Mouse (Mus musculus) common myeloid progenitor, adult 5-6 weeks (primary cell): ENCODE results near the gene Rrm1. TPM values are rescaled to one million over a fixed set of nuclear protein-coding genes. Genes with fewer than 3 reads are reported as not detected.
"Not testable (repeated sequence)": the region's sequence is repeated elsewhere in the genome, so short reads cannot be mapped to it uniquely, and the experiment has no call there.

Source experiments
- ATAC-seq: replicated peaks from 2 replicates; pipeline ENCODE4 v1.8.0; 2016; ENCODE audit warnings: low read depth, mild to moderate bottlenecking, moderate TSS enrichment, inconsistent platforms; ENCODE audit not compliant: poor library complexity, severe bottlenecking
- total RNA-seq: library from RNA; stranded (forward); fragments of 200-1000, 187-1606 nt; gene quantifications from 2 replicates; pipeline ENCODE4 v1.2.3, GENCODE M21; 2017

The Rrm1 gene
- total RNA-seq = 809 and 867 TPM in 2 replicates

DNA sequence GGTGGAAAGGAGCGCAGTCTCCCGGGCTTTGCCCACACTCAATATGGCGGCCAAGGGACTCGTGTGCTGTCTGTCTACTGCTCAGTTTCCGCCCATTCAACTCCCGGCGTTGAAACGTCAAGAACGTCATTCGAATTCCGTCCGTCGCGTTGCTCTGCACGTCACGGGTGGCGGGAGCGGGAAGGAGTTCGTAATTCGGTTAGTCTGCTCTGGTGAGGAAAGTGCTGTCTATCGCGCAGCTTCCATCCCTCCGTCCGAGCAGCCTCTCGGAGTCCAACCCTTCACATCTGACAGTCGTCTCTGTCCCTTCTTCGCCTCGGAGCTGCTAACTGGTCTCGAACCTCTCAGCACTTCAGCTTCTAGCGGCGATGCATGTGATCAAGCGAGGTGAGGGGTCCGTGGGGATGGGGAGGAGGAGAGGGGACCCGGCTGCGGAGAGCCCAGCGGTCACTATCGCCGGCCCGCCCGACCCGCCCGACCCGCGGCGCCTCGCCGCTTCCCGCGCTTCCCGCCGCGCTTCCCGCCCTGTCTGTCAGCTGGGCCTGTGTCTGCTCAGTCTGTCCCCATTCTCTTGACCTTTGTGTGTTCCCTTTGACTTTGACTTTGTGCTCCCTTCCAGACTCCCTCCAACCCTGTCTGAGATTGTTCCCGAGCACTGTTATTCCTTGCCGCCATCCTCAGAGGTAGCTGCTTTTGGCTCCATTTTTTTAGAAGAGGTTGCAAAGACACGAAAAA lies at the start of gene Rrm1:
Gene Rrm1, plus strand, starts transcription at position 39 of the 735 bp plus-strand sequence.
- peak; percentile 98 for ATAC-seq

DNA sequence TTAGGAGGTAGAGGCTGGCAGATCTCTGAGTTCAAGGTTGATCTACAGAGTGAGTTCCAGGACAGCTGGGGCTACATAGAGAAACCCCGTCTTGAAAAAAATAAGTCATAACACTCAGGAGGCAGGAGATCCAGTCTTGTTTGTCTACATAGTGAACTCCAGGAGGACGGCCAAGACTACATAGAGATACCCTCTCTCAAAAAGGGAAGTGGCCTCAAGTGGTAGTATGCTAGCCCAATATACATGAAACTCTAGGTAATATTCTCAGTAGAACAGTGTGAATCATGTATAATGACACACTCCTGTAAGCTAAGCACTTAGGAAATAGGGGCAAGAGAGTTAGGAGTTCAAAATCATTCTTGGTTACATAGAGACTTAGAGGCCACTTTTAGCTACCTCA lies 47.6 kb upstream of the Rrm1 start:
- peak; percentile 68 for ATAC-seq

DNA sequence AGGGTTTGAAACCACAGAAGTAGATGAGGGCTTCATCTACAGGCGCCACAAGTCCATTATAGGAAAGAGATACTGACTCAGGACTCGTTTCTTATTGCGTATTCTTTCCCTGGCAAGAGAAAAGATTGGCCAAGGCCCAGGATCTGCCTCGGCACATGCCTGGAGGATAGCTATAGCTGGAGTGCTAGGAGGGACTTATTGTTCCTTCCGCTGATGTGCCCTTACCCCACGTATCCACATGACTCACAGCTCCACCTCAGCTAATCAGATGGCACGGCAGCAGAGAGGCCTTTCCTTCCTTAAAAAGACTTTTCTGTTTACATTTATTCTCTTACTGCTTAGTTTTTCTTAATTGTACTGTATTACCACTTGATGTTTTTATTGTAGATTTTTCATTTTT lies 45.6 kb upstream of the Rrm1 start:
- ATAC-seq = peak; percentile 74

DNA sequence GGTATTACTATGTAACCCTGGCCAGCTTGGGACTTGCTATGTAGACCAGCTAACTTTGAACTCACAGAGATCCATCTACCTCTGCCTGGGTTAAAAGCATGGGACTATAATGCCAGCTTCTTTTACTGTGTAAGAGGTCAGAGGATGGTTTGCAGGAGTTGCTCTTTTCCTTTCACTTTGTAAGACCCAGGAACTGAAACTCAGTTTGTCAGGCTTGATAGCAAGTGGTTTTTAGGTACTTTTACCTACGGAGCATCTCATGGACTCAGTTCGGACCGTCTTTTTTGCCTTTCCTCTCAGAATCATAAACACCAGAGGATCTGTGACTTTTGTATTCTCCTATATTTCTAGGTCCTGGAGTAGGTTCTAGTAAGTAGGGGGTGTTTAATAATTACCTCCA lies 45.2 kb upstream of the Rrm1 start:
- ATAC-seq = no peak

DNA sequence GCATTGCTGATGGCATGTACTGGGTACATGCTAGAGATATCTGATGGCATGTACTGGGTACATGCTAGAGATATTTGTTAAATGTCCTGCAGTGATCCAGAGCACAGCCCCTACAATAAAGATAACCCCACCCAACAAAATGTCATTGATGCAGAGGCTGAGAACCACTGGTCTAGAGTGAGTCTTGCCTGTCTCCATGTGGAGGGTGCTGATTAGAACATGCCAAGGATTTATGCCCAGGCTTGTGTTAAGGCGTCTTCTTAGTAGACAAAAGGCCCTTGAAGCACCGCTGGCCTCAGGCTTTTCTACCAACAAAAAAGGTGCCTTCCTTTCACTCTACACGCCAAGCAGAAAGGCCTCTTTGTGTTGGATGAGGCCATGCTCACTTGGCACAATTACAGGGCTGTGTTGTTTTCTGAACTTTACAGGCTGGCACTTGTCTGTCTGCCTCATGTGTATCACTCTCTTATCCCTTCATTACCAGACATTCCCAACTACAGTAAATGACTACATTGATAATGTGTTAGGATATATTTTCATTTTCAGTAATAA lies 42.2 kb upstream of the Rrm1 start:
- peak; percentile 54; the same call in 1 of the 2 replicates for ATAC-seq

DNA sequence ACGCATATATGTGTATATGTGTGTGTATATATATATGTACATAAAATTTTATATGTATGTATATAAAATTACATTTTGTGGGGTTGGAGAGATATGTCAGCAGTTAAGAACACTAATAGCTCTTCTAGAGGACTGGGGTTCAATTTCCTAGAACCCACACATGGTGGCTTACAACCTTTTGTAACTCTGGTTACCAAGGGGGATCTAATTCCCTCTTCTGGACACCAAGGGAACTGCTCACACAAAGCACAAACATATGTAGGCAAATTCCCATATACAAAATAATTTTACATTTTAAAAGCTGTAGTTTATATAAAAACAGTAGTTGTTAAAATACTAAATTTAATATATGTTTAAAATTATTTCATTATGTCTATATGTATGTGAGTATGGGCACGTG lies 37.4 kb upstream of the Rrm1 start:
- no peak for ATAC-seq

DNA sequence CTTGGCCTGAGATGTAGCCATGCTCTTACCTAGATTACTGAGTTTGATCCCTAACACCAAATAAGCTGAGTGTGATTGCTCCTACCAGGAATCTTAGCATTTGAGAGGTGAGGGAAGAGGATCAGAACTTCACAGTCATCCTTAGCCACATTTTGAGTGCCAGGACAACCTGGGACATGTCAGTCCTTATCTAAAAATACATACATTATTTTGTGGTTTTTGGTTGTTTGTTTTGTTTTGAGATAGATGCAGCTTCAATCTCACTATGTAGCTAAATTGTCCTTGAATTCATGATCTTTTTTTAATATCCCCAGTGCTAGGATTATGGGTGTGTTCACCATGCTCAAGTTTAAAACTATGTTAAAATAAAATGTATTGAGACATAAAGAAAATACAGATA lies 34.1 kb upstream of the Rrm1 start:
- ATAC-seq = no peak

DNA sequence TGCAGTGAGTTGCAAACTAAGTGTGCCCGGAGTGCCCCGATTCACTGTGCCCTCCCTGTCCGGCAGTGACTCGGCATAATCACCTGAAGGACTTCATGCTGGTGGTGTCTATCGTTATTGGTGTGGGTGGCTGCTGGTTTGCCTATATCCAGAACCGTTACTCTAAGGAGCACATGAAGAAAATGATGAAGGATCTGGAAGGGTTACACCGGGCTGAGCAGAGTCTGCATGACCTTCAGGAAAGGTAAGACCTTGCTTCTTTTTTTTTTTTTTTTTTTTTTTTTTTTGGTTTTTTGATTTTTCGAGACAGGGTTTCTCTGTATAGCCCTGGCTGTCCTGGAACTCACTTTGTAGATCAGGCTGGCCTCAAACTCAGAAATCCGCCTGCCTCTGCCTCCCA lies 26.2 kb upstream of the Rrm1 start:
- ATAC-seq = not testable (repeated sequence)

DNA sequence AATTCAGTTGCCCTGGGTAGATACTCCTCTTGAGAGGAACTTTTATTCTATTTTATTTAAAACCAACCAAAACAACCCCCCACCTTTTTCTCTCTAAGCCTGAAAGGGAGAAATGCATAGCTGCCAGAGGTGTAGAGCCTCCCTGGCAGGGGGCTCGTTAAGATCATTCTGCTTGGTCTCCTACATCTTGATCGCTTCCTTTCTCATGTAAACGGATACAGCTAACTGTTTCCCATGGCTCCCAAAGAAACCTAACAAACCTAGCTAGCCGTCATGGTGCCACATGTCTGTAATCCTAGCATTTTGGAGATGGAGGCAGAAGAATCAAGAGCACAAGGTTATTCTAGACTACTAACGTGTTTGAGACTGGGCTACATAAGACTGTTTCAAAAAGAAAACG lies 25.7 kb upstream of the Rrm1 start:
- ATAC-seq = no peak

DNA sequence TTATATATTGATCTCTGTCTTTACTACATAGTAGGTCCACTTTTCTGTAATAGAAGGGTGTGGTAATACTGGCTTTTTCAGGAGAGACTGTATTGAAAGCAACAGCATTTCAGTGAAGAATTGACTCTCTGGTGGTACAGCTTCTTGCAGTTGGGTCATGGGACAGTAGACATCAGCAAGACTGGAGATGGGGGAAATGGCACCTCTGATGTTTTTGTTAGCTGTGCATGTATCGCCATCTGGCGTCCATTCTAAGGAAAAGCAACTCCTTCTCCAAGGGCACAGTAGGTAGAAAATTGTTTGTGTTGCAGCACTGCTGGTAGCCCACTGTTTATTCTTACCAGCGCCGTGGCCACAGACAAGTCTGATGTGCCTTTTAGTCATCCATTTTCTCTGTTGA lies 24.1 kb upstream of the Rrm1 start:
- peak; percentile 99 for ATAC-seq

DNA sequence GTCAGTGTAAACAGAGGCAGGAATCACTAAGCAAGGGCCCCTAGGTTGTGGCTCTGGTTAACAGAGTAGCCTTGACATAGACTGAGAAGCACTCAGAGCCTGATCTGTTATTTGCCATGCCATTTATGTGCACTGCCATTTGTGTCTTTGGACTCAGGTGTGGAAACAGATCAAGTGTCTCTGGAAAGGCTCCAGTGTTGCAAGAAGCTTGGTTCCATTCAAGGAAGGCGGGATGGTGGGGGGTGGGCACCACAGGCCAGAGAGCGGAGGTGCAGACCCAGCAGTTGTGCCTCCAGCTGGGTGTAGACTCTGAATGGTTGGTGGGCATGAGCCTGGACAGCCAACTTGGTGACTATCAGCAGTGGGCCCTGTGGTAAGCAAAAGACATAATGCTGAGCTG lies 19.5 kb upstream of the Rrm1 start:
- no peak for ATAC-seq

DNA sequence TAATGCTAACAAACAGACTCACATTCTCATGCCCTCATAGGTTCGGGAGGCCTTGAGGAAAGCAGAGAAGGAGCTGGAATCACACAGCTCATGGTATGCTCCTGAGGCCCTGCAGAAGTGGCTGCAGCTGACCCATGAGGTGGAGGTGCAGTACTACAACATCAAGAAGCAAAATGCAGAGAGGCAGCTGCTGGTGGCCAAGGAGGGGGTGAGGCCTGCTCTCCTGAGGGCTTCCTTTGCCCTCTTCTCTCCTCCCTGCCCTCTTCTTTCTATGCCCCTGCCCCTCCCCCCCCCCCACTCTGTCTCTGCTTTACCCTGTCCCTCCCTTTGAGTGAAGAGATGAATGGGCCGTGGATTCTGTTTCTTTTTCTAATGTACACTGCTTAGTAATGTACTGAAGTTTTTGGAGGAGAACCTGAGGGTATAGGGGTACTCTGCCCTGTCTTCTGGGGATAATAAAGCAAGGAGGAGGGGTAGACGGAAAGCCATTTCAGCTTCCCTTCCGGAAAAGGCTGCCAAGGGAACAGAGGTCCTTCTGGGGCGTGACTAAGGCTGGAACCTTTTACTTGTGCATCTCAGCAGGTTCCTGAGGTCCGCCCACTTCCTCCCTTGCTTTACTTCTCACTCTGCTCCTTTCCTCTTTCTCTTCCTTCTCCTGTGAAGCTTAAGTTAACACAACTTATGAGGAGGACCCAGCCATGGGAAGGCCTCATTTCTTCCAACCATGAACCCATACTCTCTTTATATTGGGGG lies 15.4 kb upstream of the Rrm1 start:
- peak; percentile 85 for ATAC-seq

DNA sequence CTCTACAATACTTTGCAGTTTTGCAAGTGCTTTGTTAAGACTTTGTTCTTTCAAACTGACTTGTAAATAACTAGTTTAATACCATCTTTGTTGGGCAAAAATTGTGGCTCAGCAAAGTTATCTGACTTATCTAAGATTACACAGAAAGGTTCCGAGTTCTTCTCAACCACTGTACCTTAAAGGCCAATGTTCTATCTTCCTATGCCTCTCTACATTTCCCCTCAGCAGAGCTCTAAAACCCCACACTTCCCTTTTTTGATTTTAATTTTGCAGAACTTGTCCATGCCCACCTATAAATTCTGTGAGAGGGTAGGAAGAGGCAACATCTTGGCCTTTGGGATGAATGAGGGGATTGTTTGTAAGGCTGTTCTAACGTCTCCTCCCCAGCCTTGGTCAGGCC lies 7.2 kb upstream of the Rrm1 start:
- peak; percentile 78 for ATAC-seq

DNA sequence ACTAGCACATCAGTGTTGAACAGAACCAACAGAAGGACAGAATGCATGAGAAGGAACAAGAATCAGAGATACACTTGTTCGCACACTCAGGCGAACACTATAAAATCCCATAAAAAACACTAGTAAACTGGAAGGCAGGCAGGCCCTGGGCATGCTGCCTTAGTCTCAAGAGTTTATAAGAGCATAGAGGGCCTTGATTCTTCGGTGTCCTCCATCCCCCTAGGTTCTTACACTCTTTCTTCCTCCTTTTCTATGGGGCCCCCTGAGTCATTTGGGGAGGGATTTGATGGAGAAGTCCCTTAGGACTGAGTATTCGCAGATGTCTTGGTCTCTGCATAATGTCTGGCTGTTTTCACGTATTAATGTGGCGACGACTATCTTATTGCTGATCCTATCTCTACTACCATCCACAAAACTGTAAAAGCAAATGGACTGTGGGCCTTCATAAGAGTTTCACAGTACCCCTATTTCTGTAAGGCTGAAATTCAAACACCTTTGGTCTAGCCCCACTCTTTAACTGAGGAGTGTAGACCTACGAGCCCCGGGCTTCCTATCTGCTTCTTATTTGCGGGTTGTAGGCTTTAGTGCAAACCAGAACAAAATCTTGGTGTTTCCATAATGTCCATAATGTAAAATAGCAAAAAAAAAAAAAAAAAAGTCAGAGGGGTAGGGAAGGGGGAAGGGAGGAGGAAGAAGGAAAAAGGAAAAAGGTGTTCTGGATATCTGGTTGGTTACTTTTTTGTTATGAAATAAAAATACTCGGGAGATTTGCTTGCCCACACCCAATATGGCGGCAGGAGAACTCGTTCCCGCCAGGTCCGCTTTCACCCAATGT lies 456 bp upstream of the Rrm1 start:
- ATAC-seq = no peak

DNA sequence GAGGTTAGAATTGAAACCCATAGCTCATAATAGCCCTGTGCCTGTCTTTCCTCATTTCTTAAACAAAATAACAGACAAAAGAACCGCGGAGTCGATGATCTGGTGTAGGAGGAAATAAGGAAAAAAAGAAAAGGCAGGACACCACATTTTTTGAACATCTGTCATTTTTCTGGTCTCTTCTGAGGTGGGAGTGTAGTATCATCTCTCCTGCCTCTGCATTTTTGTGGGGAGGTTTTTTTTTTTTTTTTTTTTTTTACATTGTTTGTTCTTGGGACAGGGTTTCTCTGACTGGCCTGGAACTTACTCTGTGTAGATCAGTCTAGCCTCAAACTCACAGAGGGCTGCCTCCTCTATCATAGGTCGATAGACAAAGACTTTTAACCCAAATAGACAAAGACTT lies 937 bp downstream of the Rrm1 start:
- ATAC-seq = no peak

DNA sequence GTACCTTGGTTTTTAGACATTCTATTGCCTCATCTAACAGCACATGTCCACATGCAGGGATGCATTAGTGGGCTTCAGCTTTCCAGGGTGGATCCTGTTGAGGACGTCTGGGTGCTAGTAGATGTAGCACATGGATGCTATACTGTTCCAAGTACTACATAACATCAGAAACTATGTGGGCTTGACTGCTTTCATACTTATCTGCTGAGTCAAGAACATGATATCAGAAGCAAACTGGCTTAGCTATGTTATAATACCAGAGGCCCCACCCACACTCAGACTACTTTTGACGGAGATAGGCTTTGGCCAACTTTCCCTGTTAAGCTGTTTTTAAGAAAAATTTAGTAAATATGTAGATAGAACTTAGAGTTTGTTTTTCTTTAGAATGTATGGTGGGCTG lies 2.8 kb downstream of the Rrm1 start:
- no peak for ATAC-seq

DNA sequence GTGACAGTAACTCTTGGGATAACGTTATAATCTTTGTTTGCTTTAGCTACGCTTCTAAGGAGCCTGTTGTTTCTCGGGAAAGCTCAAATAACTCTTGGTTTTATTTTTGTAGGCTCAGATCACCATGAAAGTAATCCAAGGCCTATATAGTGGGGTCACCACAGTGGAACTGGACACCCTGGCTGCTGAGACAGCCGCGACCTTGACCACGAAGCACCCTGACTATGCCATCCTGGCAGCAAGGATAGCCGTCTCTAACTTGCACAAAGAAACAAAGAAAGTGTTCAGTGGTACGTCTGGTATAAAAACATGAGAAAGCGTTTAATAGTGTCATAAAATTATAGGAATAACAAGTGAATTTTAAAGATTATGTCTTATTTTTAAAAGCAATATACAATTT lies 4.9 kb downstream of the Rrm1 start:
- no peak for ATAC-seq

DNA sequence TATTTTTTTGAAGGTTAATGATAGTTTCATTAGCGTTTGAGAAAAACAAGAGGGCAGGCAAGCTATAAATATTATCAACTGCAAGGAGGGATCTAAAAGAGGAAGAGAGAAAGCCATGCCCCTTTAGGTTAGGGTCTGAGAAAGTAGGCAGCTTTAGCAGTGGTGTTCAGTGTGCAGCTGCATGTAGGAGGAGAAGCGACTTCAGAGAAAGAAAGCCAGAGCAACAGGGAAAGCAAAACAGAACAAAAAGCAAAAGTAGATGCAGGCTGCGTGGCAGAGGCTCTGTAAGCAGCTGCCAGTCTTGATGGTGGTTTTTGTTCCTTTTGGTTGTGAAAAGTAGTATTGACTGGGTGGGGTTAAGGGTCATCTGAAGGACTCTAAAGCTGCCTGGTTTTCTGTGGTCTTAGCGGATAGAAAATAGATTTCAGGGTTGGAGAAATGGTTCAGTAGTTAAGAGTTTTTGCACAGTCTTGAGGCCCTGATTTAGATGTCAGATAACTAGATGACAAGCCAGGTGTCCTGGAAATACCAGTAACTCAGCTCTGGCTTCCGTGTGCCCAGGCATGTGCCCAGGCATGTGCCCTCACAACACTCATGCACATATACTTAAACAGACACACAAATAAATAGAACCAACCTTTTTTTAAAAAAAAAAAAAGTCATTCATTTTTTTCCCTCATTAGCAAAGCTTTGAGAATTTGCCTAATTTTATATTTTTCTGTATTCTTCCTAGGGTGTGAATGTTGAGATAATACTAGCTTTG lies 17.3 kb downstream of the Rrm1 start:
- ATAC-seq = 0 out of 2 replicates have a peak, but pooled peaks have one; percentile 36

DNA sequence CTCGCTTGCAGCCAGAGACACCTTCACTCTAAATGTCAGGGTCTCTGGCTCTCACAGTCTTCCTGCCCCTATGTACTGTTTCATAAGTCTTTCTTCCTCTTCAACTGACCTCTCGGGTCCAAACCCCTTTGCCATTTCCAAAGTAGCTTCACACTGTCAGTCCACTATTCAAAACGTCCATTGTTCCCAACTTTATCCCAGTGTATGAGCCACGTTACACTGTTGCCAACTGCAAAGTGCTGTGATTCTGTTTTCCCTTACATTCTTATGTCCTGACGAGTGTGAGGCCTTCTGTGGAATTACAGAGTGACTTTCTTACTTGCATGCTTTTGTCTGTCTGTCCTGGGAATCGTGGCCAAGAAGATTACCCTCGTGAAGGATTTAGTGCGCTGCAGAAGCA lies 26.1 kb downstream of the Rrm1 start:
- ATAC-seq = no peak

DNA sequence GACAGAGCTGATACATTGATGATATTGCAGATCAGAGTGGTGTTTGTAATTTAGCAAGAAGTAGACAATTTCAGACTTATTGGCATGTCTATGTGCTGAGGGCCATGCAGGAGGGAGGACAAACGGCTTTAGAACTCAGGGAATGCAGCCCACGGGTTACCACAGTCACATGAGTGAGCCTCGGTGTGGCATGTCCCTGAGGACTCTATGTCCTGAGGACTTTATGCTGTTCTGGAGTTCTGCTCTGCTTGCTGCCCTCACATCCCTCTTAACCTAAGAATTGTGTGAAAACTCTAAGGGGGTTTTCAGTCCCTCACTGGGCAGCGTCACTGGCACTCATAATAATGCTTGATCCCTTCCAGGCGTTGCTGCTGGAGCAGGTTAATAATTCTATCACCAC lies 31.2 kb downstream of the Rrm1 start:
- ATAC-seq = no peak
